Mouse (Mus musculus) cerebellum, postnatal 25 days (tissue): ENCODE results near the gene Tmem51.

Experiments
- DNase-seq, 2 experiments: peaks; one replicate each; pipeline ENCODE4 v3.0.0; 2021; ENCODE audit warnings: mixed read lengths in 2 of 2

The Tmem51 gene

DNA sequence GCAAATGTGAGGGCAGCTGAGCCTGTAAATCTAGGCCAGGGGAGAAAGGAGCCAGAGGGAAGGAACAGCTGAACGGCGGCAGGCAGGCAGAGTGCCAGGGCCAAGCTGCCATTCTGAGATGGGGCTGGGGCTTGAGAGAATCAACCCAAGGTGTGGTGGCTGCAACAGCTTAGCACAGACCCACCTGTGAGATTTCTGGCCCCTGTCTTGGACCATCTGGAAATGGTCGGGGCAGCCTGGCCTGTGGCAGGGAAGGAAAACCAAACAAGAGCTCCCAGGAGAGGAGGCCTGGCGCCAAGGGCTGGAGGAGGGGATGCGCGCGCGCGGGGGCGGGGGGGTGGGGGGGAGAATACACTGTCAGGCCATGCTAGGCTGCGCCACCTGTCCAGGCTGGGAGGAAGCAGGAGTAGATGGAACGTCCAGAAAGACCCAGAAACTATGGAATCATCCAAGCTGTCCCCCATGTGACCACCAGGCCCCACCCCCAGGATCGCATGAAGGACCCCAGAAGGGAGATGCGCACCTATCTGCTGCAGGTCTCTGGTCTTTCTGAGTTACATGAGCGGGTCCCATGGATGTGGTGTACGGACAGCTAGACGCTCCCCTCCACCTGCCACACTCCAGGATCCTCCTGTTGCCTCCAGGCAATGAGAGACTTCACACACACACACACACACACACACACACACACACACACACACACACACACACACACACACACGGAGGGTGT lies 3.0 kb downstream of the Tmem51 start:
- DNase-seq: peak; percentile 87 to 89

DNA sequence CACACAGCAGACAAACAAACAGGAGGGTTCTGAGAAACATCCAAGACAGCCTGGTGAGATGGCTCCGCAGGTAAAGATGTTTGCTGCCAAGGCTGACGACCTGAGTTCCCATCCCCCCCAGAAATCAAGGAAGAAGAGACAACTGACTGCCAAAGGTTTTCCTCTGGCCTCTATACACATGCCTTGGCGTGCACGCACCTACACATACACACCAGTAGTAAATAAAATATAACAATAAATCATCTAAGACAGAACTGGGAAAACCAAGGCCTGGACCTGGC lies 3.7 kb downstream of the Tmem51 start:
- DNase-seq: peak in 1 of 2 experiments; percentile 46

DNA sequence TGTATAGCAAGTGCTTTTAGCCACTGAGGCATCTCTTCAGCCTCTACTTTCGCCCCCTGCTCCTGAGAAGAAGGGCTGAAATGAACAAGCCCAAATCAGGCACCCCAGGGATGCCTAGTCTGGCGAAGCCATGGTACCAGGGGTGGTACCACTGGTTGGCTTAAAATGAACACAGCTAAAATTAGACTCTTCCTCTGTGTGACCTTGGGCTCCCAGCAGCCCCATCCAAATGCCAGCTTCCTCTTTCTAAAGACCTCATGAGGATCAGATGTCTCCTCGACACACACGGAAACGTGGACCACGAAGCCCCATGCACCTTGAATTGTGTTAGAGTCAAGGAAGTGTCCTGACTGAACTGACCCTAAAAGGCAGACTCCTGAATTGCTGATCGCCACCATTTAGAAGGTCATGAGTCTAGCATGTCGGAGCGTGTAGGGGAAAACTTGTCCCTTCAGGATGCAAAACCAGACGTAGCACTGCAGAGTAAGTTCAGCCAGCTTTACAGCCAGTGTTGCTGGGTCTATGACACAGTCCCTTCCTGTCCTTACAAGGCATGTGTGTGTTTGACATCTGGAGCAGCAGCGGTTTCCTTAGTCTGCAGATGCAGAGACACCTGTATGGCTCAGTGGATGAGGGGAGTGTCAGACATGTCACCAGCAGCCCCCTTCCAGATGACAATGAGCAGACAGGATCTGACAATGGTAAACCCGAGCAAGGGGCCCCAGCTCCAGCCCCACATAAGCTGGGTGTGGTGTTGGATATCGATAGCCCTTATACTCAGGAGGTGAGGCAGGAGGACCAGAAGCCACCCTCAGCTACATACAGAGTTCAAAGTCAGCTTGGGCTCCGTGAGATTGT lies 4.2 kb downstream of the Tmem51 start:
- peak in 1 of 2 experiments; percentile 31 for DNase-seq

DNA sequence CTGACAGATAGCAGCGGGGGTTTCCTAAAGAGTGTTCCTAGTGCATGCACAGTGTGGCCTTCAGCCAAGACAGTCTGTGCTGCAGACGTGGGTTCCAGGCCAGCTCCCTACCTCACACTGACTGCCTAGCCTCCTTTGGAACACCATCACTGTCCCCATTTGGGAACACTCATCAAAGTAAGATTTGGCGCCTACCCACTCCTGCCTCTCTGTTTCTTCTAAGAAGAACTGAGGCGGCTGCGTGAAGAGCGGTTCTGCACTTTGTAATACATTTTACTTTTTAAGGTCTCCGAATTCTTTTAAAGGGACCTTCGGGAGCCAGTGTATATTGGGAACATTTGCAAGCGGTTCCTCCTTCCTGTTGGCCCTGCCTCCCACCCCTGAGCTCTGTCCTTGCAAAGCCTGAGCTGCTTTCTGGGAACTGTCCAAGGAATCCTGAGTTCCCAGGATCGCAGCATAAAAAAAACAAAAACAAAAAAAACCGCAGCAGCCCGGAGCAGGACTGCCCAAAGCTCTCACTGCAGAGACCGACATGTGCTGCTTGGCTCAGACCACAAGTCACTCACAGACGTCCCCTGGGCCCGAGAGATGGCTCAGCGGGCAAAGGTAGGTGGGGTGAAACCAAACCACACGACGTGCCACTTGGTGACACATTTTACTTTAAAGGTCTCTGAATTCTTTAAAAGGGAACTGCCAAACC lies 6.4 kb downstream of the Tmem51 start:
- peak; percentile 68 to 69 for DNase-seq

DNA sequence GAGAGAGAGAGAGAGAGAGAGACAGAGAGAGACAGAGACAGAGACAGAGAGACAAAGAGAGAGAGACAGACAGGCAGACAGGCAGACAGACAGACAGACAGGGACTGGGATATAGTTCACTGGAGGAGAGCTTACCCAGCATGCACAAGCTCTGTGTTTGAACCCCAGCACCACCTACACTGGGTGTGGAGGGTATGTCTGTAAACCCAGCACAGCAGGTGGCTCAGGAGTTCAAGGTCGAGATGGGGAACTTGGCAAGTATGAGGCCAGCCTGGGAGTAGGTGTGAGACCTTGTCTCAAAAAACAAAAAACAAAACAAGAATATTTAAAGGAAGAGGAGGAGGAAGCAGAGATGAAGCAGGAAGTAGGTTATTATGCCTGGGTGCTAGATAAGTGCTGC lies 7.2 kb downstream of the Tmem51 start:
- no peak for DNase-seq

DNA sequence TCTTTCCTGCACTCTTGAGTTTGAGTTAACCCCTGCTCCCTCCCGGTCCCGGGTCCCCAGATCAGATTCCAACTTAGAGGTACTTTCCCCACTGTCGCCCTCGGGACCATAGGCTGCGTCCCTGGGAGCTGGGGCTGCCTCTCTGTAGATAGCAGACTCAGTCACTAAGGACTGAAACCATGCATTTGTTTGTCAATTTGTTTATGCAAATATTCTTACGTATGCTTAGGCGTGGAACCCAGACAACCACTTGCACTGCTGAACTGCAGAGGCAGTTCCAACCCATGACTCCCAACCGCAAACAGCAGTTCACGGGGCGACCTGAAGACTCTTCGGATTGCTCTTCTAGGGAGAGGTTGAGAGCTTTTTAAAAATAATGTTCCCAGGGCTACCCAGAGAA lies 8.2 kb downstream of the Tmem51 start:
- no peak for DNase-seq

DNA sequence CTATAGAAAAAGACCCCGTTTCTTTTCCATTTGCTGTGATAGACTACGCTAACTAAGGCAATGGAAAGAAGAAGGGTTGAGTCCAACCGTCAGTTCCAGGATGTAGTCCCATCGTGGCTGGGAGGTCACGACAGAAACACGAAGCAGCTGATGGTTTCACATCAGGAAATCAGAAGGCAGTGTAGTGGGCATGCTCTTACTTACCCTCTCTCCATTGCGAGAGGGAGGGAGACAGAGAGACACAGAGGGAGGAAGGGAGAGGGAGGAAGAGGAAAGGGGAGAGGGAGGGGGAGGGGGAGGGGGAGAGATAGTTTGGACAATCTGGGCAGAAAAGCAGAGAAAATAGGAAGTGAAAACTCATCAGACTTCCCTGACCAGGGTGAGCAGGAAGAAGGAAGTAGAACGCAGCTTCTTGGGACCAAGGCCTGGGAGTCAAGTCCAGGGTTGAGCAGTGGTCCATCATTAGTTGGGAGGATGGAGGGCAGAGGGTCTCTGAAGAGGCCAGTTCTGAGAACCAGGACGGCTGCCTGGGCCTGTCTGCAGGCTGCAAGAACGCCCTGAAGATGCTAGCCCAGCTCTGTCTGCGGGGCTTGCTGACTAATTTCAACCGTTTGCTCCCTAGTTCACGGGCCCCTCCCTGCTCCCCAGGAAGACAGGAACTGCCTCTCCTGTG lies 9.9 kb downstream of the Tmem51 start:
- no peak for DNase-seq

DNA sequence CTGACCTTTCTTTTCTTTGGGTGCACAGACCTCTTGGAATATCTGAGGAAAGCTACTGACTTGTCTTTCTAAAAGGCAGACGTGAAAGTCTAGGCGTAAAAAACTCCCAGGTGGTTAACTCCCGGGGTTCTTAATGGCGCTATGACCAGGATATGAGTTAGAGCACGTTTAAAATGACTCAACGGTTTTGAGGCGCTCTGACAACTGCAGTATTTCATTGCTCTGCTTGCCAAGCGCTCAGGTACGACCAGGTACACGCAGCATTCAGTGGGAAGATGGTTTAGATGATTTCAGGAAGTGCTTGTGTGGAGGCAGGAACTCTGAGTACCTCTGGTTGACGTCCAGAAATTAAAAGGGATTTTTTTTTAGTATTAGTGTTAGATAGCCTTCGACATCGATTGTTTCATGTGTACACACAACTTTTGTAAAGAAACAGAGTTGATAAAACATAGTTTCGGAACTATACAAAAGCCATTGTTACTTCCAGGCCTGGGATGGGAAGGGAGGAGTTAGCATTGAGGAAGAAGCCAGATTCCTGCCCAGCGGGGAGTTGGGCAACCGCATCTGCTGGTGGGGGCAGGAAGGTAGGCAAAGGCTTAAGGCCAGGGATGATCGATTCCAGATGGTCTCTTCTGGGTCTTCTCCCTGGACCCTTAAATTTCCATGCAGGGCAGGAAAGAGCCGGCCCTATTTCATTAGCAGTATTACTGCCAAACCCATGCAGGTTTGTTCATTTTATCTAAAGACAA lies 12.7 kb downstream of the Tmem51 start:
- DNase-seq: peak; percentile 85 to 89

DNA sequence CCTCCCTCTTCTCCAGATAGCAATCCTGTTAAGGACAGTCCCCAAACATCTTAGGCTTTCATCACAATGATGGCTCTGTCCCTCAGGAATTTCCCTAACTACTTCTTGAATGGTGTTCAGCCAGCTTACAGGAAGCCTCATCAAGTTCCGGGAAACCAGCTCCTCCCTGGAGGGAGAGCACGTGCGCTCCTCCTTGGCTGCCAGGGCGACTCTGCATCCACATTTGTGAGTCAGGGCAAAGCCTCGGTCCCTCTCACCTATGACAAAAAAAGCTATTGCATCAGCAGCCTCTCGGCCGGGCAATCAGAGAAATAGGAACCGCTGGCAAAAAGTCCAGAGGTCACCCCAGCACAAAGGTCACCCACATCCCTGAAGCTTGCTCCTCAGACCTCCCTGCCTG lies 13.3 kb downstream of the Tmem51 start:
- DNase-seq: peak; percentile 52

DNA sequence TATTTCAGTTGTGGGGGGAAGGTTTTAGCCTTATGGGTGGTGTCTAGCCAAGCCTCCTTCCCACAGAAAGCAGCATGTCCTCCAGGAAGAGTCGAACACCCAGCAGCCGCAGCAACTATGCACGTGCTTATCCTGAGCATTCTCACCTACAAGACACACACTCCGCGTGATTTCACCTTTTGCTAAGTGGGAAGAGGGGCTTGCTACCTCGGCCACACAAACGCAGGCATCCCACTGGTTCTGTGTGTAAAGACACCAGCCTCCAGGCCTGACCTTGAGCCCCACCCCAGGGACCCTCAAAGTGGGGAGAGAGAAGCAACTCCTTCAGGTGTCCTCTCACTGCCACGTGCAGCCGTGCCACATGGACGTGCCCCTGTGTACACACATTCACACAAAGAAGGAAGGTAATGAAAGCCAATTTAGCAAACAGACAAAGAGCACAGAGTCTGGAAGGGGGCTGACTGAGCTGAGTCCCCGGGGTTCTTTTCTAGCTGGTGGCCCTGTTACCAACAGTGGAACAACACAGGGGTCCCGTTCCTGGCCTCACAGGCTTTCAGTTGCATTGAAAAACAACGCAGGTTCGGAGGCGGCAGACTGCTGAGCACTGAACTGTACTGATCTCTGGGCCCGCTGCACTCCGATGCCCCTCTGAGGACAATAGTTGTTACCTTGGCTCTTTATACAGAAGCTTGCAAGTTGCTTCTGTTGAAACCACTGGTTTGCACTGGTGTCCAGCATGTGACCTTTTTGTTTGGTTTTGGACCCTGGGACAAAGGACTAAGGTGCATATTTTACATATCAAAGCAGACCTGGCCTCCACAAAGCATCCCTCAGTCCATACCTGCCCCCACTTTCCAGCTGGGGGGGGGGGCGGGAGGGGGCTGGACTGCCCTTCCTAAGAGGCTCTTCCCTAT lies 14.9 kb downstream of the Tmem51 start:
- DNase-seq: no peak

DNA sequence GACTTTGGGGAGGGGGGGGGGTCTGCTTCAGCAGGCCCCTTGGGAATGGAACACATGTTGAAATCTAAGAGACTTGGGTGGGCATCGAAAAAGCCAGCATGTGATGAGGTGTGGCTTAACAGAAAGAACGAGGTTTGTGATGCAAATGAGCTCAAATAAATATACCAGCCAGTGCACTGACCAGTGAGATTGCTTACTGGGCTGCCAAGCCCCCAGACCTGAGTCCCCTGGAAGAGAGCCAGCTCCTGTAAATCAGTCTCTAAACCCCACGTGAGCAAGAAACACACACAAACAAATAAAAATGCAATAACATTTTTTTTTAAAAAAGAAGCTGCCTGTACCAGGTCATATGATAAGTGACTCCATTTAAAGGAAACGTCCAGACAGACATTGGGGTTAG lies 17.5 kb downstream of the Tmem51 start:
- no peak for DNase-seq

DNA sequence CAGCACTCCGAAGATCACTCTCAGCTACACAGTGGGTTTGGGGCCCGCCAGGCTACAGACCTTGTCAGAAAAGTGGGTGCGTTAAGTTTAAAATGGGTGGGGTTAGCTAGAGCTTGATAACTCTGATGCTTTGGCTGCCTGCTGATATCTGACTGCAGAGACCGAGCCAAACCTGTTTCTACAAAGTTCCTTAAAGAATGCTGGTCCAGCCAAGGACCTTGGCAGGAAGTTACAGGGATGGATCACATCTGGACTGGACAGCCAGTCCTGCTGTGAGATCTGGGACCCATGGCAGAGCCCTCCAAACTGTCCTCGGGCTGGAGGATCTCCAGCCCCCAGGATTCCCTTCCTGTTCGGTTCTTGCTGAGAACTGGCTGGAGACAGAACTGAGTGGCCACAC lies 18.3 kb downstream of the Tmem51 start:
- no peak for DNase-seq

DNA sequence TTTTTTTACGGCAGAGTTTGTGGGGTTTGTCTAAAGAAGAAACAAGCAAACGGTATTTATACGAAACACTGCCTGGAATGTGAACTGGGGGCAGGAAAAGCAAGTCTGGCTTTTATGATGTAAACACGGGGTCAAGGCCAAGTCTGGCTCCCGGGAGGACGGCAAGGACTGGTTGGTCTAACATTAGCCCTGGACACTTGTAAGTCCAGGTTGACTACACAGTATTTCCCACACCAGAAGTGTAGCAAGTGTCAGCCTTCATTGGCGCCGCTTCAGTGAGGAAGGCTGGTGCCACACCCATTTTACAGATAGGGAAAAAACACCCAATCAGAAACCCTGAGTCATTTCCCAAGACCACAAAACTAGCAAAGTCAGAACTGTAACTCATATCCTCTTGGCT lies 18.8 kb downstream of the Tmem51 start:
- DNase-seq: no peak

DNA sequence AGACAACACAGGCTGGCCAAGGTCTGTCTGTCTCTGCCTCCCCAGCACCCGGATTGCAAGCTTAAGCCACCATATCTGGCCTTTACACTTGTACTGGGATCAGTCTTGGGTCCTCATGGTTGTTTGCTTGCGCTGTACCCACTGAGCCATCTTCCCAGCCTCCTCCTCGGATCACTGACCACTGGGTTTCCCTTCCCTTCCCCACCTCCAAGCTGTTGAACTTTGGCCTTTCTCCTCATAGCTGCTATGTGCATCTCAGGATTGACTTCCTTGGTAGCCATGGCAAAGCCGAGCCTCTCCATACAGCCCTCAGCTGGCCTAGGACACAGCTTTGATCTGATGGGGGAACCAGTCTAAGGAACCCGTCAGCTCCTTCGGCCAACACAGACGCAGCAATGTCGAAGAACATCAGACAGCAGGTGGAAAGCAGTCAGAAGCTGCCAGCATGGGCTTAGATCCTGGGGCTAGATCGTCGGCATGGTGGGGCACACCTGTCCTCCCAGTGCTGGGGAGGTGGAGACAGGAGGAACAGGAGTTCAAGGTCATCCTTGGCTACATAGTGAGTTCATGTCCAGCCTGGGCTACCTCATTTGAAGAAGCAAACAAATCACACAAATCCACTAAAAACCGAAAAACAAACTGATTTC lies 19.4 kb downstream of the Tmem51 start:
- no peak for DNase-seq

DNA sequence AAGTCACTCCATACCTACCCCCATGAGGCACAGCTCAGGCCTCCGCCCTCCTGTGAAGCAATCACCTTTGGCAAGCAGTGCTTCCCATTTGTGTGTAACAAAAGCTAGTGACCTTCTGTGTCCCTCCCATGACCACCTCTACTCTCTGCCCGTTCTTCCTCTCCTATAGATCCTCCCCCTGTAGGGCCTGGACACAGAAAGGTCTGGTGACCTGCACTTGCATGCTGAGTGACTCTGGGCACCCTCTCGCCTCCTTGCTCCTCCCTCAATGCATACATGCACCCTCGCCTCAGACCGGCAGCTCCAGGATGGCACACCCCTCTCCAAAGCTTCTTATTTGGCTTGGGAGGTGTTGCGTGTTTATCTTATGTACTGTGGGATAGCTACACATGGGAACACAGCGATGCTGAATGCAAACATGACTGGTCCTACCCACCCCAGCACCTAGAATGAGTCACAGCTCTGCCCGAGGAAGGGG lies 21.0 kb downstream of the Tmem51 start:
- DNase-seq: no peak

DNA sequence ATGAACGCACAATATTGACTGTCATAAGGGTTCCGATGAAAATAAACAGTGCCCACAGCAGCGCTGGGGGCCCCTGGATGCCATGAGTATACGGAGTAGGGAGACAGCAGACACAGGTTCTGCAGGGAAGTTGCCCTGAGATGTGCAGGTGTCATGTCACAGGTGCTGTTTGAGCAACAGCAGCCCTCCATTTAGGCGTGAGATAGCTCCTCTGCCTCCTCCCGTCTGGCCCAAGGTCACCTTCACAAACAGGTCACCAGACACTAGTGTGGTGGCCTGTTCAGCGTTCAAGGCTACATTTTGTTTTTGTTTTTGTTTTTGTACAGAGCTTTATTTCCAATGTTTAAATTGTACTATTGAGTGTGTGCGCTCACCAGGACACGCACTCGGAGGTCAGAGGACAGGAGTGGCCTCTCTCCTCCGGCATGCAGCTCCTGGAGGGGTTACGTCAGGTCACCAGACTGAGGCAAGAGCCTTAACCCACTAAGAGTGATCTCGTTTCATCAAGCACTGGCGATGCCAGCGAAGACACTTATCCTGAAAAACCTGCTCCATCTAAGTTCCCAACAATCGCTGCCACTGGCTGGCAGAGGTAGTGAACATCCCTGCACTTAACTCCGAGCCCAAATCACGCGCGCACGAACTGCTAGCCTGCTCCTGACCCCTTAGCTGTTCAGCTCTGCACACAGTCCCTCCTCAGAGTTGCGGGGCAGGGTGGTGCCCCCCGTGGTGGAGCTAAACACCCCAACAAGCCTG lies 22.4 kb downstream of the Tmem51 start:
- no peak for DNase-seq

DNA sequence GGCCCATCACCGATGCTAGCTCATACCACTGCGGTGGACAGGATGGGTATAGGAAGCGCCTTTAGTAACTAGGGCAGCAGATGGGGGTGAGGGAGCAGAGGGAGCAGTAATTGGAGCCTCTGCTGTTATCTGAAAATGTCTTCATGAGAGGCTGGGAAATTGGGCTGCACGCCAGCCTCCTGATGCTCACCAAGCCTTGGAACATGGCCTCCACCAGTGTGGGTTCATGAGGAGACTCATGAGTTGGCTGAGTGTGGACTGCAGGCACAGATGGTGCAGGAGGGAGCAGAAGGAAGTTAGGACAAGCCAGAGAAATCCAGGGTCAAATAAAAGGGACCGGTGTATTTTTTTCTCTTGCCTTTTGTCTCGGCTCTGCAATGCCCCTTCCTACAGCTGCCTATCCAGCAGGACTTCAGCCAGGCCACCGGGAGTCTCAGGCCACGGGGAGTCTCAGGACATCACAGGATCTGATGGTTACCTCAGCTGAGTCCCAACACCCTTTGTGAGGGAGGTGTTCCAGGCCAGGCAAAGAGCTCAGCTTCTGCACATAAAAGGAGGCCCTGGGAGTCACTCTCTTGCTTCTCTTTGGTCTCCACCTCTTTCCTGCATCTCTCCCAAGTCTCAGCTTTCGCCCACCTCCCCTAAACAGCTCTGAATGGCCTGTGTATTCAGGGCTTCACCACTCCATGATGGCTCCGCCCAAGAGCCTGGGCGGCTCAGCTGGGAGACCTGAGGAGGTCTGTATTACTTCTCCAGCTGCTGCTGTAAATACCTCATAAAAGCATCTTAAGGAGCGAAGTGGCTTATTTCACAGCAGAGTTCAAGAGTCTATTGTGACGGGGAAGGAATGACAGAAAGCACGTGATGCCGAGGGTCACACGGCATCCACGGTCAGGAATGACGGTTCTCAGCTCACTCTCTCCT lies 23.4 kb downstream of the Tmem51 start:
- peak; percentile 94 to 96 for DNase-seq

DNA sequence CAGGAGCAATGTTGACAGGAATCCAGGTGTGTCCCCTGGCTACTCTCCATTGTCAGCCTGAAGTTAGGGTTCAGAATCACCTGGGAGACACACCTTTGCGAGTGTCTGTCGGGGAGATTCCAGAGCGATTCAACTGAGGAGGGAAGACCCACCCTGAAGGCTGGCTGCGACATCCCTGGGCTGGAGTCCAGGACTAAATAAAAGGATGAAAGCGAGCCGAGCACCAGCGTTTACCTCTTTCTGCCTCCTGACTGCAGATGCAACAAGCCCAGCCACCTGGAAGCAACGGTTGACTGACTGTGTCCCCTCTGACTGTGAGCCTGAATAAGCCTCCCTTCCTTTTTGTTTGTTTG lies 24.3 kb downstream of the Tmem51 start:
- peak in 1 of 2 experiments; percentile 47 for DNase-seq
